Mouse (Mus musculus): ENCODE measurements around the gene Rexo5. TPM values are rescaled to one million over a fixed set of nuclear protein-coding genes. Genes with fewer than 3 reads are reported as not detected.

Gene Rexo5
- total and polyA plus RNA-seq, 2 experiments = 1.0 to 4.8 TPM

GRCm38 (mm10) chr7:119894818-119895544 lies 101.2 kb downstream of the Rexo5 start:
- Histone ChIP-seq H3K79me2 (ENCODE audit: control insufficient read depth, insufficient read depth, low read length) (peaks cover 14% of the 10 kb centered on the region; the same call in 1 of the 2 replicates), H3K36me3 (ENCODE audit: control insufficient read depth, insufficient read depth, low read length) (no peaks in the 10 kb centered on the region), H3K9ac (ENCODE audit: low read depth, low read length) (peak overlapping the region; percentile 96), H3K4me1 (ENCODE audit: control insufficient read depth, insufficient read depth, low read length) (peaks cover 15% of the 10 kb centered on the region), H3K4me3 (ENCODE audit: insufficient read depth, low read depth, low read length) (peak overlapping the region; percentile 98), H3K27me3 (ENCODE audit: control insufficient read depth, insufficient read depth, low read length) (no peaks in the 10 kb centered on the region), H3K27ac (replicated peaks; ENCODE audit: insufficient read depth, low read depth, low read length) (peak overlapping the region; percentile 56)
- DNase-seq (ENCODE audit: extremely low read depth, low read depth, low spot score) = no peak
- WGBS = 2% methylated on average over 15 of the region's 15 CpGs
- no peak for TF ChIP-seq POLR2A (IDR thresholded peaks at IDR 0.05; ENCODE audit: extremely low read depth, insufficient read depth, low read length)

- Histone ChIP-seq H3K27me3 (ENCODE audit: control insufficient read depth, insufficient read depth, low read length) (no peaks in the 10 kb centered on the region), H3K4me3 (ENCODE audit: insufficient read depth, low read depth, low read length) (peak within 1 kb of the TSS; percentile 98), H3K36me3 (ENCODE audit: control insufficient read depth, insufficient read depth, low read length) (no peaks in the 10 kb centered on the region), H3K4me1 (ENCODE audit: control insufficient read depth, insufficient read depth, low read length) (peaks cover 15% of the 10 kb centered on the region), H3K27ac (replicated peaks; ENCODE audit: insufficient read depth, low read depth, low read length) (peak within 1 kb of the TSS; percentile 98), H3K79me2 (ENCODE audit: control insufficient read depth, insufficient read depth, low read length) (peaks cover 13% of the 10 kb centered on the region; the same call in 1 of the 2 replicates), H3K9ac (ENCODE audit: low read depth, low read length) (peak within 1 kb of the TSS; percentile 96)
- under 1% methylated on average over 62 of the region's 63 CpGs for WGBS
- TF ChIP-seq POLR2A (IDR thresholded peaks at IDR 0.05; ENCODE audit: extremely low read depth, insufficient read depth, low read length) (peak; percentile 64), CTCF (IDR thresholded peaks at IDR 0.05; ENCODE audit: low read depth, low read length) (no peak)
- peak; percentile 85 for DNase-seq (ENCODE audit: extremely low read depth, low read depth, low spot score)
These were observed 102.1 kb downstream of the Rexo5 start, which contains the start of the genes Lyrm1 and Dcun1d3 for GRCm38 (mm10) chr7:119895639-119896512. Gene Lyrm1, plus strand, starts transcription at chr7:119895861. Gene Dcun1d3, minus strand, starts transcription at chr7:119896298.

- Histone ChIP-seq H3K79me2 (ENCODE audit: control insufficient read depth, insufficient read depth, low read length) (peaks cover 9% of the 10 kb centered on the region; the same call in 1 of the 2 replicates), H3K9ac (ENCODE audit: low read depth, low read length) (no peak overlapping the region), H3K27ac (replicated peaks; ENCODE audit: insufficient read depth, low read depth, low read length) (no peak overlapping the region), H3K4me3 (ENCODE audit: insufficient read depth, low read depth, low read length) (no peak overlapping the region), H3K36me3 (ENCODE audit: control insufficient read depth, insufficient read depth, low read length) (no peaks in the 10 kb centered on the region), H3K27me3 (ENCODE audit: control insufficient read depth, insufficient read depth, low read length) (no peaks in the 10 kb centered on the region), H3K4me1 (ENCODE audit: control insufficient read depth, insufficient read depth, low read length) (peaks cover 9% of the 10 kb centered on the region)
- WGBS = 91% methylated on average over 8 of the region's 8 CpGs
- TF ChIP-seq POLR2A (IDR thresholded peaks at IDR 0.05; ENCODE audit: extremely low read depth, insufficient read depth, low read length) (no peak), CTCF (IDR thresholded peaks at IDR 0.05; ENCODE audit: low read depth, low read length) (no peak)
- no peak for DNase-seq (ENCODE audit: extremely low read depth, low read depth, low spot score)
These were observed 103.8 kb downstream of the Rexo5 start for GRCm38 (mm10) chr7:119897521-119898109.

- no peak overlapping the region for H3K27ac ChIP-seq (replicated peaks; ENCODE audit: insufficient read depth, low read depth, low read length)
- no peak for DNase-seq (ENCODE audit: extremely low read depth, low read depth, low spot score)
- WGBS = 85% methylated on average over 1 of the region's 1 CpGs
- no peak for TF ChIP-seq POLR2A (IDR thresholded peaks at IDR 0.05; ENCODE audit: extremely low read depth, insufficient read depth, low read length)
- no peak for TF ChIP-seq CTCF (IDR thresholded peaks at IDR 0.05; ENCODE audit: low read depth, low read length)
- peaks cover 5% of the 10 kb centered on the region; the same call in 1 of the 2 replicates for H3K4me1 ChIP-seq (ENCODE audit: control insufficient read depth, insufficient read depth, low read length)
- peaks cover 9% of the 10 kb centered on the region; the same call in 1 of the 2 replicates for H3K79me2 ChIP-seq (ENCODE audit: control insufficient read depth, insufficient read depth, low read length)
- no peaks in the 10 kb centered on the region for H3K36me3 ChIP-seq (ENCODE audit: control insufficient read depth, insufficient read depth, low read length)
- no peak overlapping the region for H3K4me3 ChIP-seq (ENCODE audit: insufficient read depth, low read depth, low read length)
- no peaks in the 10 kb centered on the region for H3K27me3 ChIP-seq (ENCODE audit: control insufficient read depth, insufficient read depth, low read length)
- no peak overlapping the region for H3K9ac ChIP-seq (ENCODE audit: low read depth, low read length)
These were observed 104.5 kb downstream of the Rexo5 start for GRCm38 (mm10) chr7:119898247-119898856.

Other genes starting within 250 kb of the Rexo5 start
- 2.3 and 8.3 TPM in 2 replicates for gene Acsm2, start 239.7 kb upstream of the Rexo5 start, total RNA-seq (2014; rRNA removed)
- 1.2 TPM in 2 replicates for gene Acsm2, start 239.7 kb upstream of the Rexo5 start, polyA plus RNA-seq (2012; rRNA removed)
- 357 and 475 TPM in 2 replicates for gene Acsm1, start 187.0 kb upstream of the Rexo5 start, total RNA-seq (2014; rRNA removed)
- gene Acsm1, start 187.0 kb upstream of the Rexo5 start, polyA plus RNA-seq (2012; rRNA removed) = 223 and 257 TPM in 2 replicates
- not detected in 2 replicates for gene Acsm4, start 104.0 kb upstream of the Rexo5 start, total RNA-seq (2014; rRNA removed)
- not detected in 2 replicates for gene Acsm4, start 104.0 kb upstream of the Rexo5 start, polyA plus RNA-seq (2012; rRNA removed)
- gene Thumpd1, start 73.2 kb upstream of the Rexo5 start, total RNA-seq (2014; rRNA removed) = 11.8 and 13.6 TPM in 2 replicates
- gene Thumpd1, start 73.2 kb upstream of the Rexo5 start, polyA plus RNA-seq (2012; rRNA removed) = 6.0 and 7.2 TPM in 2 replicates
- gene Acsm3, start 33.1 kb upstream of the Rexo5 start, total RNA-seq (2014; rRNA removed) = 212 and 304 TPM in 2 replicates
- 49.8 and 66.9 TPM in 2 replicates for gene Acsm3, start 33.1 kb upstream of the Rexo5 start, polyA plus RNA-seq (2012; rRNA removed)
- gene Eri2, start 52 bp downstream of the Rexo5 start, total RNA-seq (2014; rRNA removed) = 3.6 and 4.5 TPM in 2 replicates
- 0.61 and 0.80 TPM in 2 replicates for gene Eri2, start 52 bp downstream of the Rexo5 start, polyA plus RNA-seq (2012; rRNA removed)
- 4.6 and 6.2 TPM in 2 replicates for gene Lyrm1, start 101.9 kb downstream of the Rexo5 start, total RNA-seq (2014; rRNA removed)
- gene Lyrm1, start 101.9 kb downstream of the Rexo5 start, polyA plus RNA-seq (2012; rRNA removed) = 0.95 and 1.2 TPM in 2 replicates
- gene Dcun1d3, start 102.3 kb downstream of the Rexo5 start, total RNA-seq (2014; rRNA removed) = 5.3 and 5.6 TPM in 2 replicates
- gene Dcun1d3, start 102.3 kb downstream of the Rexo5 start, polyA plus RNA-seq (2012; rRNA removed) = 3.2 and 5.7 TPM in 2 replicates

All from liver, adult 2 months (tissue).